ENCODE assay signal across 8 mouse cellular contexts in genomic region chr11:52253674-52254375, GRCm38 (mm10). TPM values are rescaled to one million over a fixed set of nuclear protein-coding genes. Genes with fewer than 3 reads are reported as not detected.
A peak's percentile ranks its signal among the peaks of the same experiment; 100 is the strongest.
DNase-seq lines count a peak whose midpoint lies in the region; ATAC-seq lines count a peak whose summit lies in the region.

No protein-coding gene starts in this region.

- H3K36me3 ChIP-seq in limb, embryonic 12.5 days: peaks cover 47% of the 10 kb centered on the region

- WGBS in limb, embryonic 12.5 days: 65% methylated on average over 11 of the region's 11 CpGs

- H3K9me3 ChIP-seq in limb, embryonic 12.5 days: no peaks in the 10 kb centered on the region

- H3K27me3 ChIP-seq in limb, embryonic 12.5 days: no peaks in the 10 kb centered on the region

- no peak overlapping the region for H3K9ac ChIP-seq in limb, embryonic 12.5 days (replicated peaks)

- ATAC-seq in limb, embryonic 12.5 days (ENCODE audit: insufficient number of reproducible peaks, insufficient read depth, low FRiP score, low TSS enrichment, low read depth): no peak
- peak; percentile 66 for ATAC-seq in monocyte, adult 5-6 weeks (replicated peaks; ENCODE audit: insufficient number of reproducible peaks, low FRiP score, low TSS enrichment, poor library complexity, severe bottlenecking)

- H3K4me1 ChIP-seq in limb, embryonic 12.5 days (replicated peaks): no peaks in the 10 kb centered on the region

- H3K4me3 ChIP-seq in limb, embryonic 12.5 days (replicated peaks): no peak overlapping the region

- H3K27ac ChIP-seq in limb, embryonic 12.5 days: 0 out of 2 replicates have a peak overlapping the region, but pooled peaks have one; percentile 12

- peak; percentile 31 to 69 for DNase-seq in spleen, postnatal 4 days (ENCODE audit: low spot score in 2 of 2)
- DNase-seq in spleen, postnatal 14 days (ENCODE audit: low spot score in 2 of 2): no peak
- peak; percentile 85 for DNase-seq in cerebellum, adult 9-11 months
- peak; percentile 73 for DNase-seq in gastrocnemius, adult 18-20 months (ENCODE audit: low spot score)
- DNase-seq in kidney, adult 18-20 months: peak; percentile 82
- DNase-seq in testis, postnatal 14 days (ENCODE audit: low spot score): peak; percentile 57

- no peak overlapping the region for H3K4me2 ChIP-seq in limb, embryonic 12.5 days

RNA-seq across cellular contexts. Expression of gene Skp1a, which starts 22.0 kb away (rescaled TPM):
- total RNA-seq in gastrocnemius, adult 18-20 months (2021): 100 to 1,000 TPM; 289 to 291 TPM
- 871 and 976 TPM in 2 replicates for polyA plus RNA-seq in limb, embryonic 12.5 days (2016; fragmentation: Nextera tagmentation; extraction: Ambion mirVana)
- total RNA-seq in monocyte, adult 5-6 weeks (2017): 108 to 155 TPM (median 147 TPM) in 3 replicates

RNA-seq across cellular contexts. Expression of gene Tcf7, which starts 29.0 kb away (rescaled TPM):
- under 1 TPM; 0.23 to 0.50 TPM for total RNA-seq in gastrocnemius, adult 18-20 months (2021)
- polyA plus RNA-seq in limb, embryonic 12.5 days (2016; fragmentation: Nextera tagmentation; extraction: Ambion mirVana): 12.6 and 13.7 TPM in 2 replicates
- total RNA-seq in monocyte, adult 5-6 weeks (2017): 3.4 to 17.2 TPM (median 3.9 TPM) in 3 replicates

RNA-seq across cellular contexts. Expression of gene Olfr1371, which starts 40.0 kb away (rescaled TPM):
- not detected for total RNA-seq in gastrocnemius, adult 18-20 months (2021)
- not detected in 2 replicates for polyA plus RNA-seq in limb, embryonic 12.5 days (2016; fragmentation: Nextera tagmentation; extraction: Ambion mirVana)
- total RNA-seq in monocyte, adult 5-6 weeks (2017): not detected in 3 replicates

Comparison
In these comparisons a context has a peak if more than half of its experiments do, and no peak if none do; other contexts are left out.
1. DNase-seq: peak in spleen, postnatal 4 days (2 of 2), cerebellum, adult 9-11 months (single experiment), gastrocnemius, adult 18-20 months (single experiment), kidney, adult 18-20 months (single experiment) and testis, postnatal 14 days (single experiment); none in spleen, postnatal 14 days (0 of 2).